Mouse (Mus musculus) lung, postnatal 0 days (tissue): Measurements from ENCODE around the gene Asic2. TPM values are rescaled to one million over a fixed set of nuclear protein-coding genes. Genes with fewer than 3 reads are reported as not detected.

Source experiments
- ATAC-seq: fragments of 200-750 bp; cut with Nextera tagmentation; 2 replicates; pipeline ENCODE4 v1.8.0; 2017; ENCODE audit warnings: moderate library complexity
- DNase-seq: peaks from one replicate; pipeline ENCODE4 v3.0.0-alpha.2; 2016; ENCODE audit warnings: low spot score
- H3K27ac ChIP-seq: fragments of 300-500 bp; sonication (generic); 2 replicates; pipeline ENCODE4 v1.5.1; 2014; ENCODE audit warnings: antibody characterized with exemption, mild to moderate bottlenecking, low read length, mixed read lengths
- H3K27me3 ChIP-seq: fragments of 300-500 bp; sonication (generic); replicated peaks from 2 replicates; pipeline ENCODE4 v1.6.1; 2014; ENCODE audit warnings: low read length, mixed read lengths; ENCODE audit not compliant: insufficient read depth
- H3K36me3 ChIP-seq: fragments of 300-500 bp; sonication (generic); 2 replicates; pipeline ENCODE4 v1.6.1; 2014; ENCODE audit warnings: low read length, mixed read lengths; ENCODE audit not compliant: insufficient read depth
- H3K4me1 ChIP-seq: fragments of 300-500 bp; sonication (generic); 2 replicates; pipeline ENCODE4 v1.6.1; 2014; ENCODE audit warnings: antibody characterized with exemption, low read depth, low read length, mixed read lengths; ENCODE audit not compliant: insufficient read depth
- H3K4me2 ChIP-seq: fragments of 300-500 bp; sonication (generic); replicated peaks from 2 replicates; pipeline ENCODE4 v1.6.1; 2014; ENCODE audit warnings: low read depth, mild to moderate bottlenecking, low read length, moderate library complexity, mixed read lengths
- H3K4me3 ChIP-seq: fragments of 300-500 bp; sonication (generic); 2 replicates; pipeline ENCODE4 v1.5.1; 2014; ENCODE audit warnings: low read depth, low read length
- H3K9ac ChIP-seq: fragments of 300-500 bp; sonication (generic); replicated peaks from 2 replicates; pipeline ENCODE4 v1.6.1; 2014; ENCODE audit warnings: low read depth, mild to moderate bottlenecking
- H3K9me3 ChIP-seq: fragments of 300-500 bp; sonication (generic); 2 replicates; pipeline ENCODE4 v1.6.1; 2016; ENCODE audit warnings: low read length, mixed read lengths
- CTCF ChIP-seq: IDR thresholded peaks from 2 replicates; pipeline ENCODE4 v1.5.1; 2016; ENCODE audit warnings: antibody characterized with exemption, mild to moderate bottlenecking
- EP300 ChIP-seq: IDR thresholded peaks from 2 replicates; pipeline ENCODE4 v1.6.1; 2016; ENCODE audit warnings: antibody characterized with exemption, mild to moderate bottlenecking, control low read depth
- WGBS: fragments of 180-500 bp; shearing (Covaris S2); extraction: QIAGEN DNeasy Blood & Tissue Kit; methylation state at CpG from one replicate; pipeline ENCODE4 v1.1.7; 2014; 5-methylcytosine and 5-hydroxymethylcytosine counted together
- polyA plus RNA-seq: library from polyadenylated mRNA; unstranded; fragments of >200 nt; fragmentation: Nextera tagmentation; extraction: Ambion mirVana; gene quantifications from 2 replicates; pipeline ENCODE4 v1.2.1, GENCODE M21; 2015

Asic2 gene
- polyA plus RNA-seq, 1 experiment from 2014 or later, result 0.06 TPM

DNA sequence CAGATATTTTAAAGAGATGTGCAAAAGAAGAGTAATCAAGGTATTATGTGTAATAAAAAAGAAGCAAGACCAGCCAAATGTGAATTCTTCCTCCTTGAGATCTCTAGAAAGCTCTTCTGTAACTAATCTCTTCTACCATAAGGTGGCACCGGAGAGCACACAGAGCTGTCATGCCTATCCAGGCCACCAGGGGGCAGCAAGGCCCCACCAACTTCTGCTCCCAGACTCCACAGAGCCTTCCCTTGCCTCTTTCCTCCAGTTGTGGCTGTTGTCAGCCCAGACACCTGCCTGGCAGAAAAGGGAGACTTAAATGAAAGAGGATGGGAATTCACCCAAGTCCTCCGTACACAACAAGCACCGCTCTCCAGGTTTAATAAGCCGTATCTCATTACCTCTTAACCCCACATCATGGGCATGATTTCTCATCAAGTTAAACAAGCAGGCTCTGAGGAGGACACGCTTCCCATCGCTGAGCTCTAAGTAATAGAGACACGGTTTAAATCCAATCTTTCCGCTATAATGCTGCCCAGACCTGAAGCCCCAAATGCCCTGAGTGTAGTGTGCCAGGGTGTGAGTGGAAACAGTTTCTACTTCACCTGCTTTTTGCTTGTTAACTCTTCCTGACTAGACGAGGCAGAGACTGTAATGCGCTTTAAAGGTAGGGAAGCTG, 28.1 kb upstream of the Asic2 start:
- Histone ChIP-seq H3K4me1 (no peaks in the 10 kb centered on the region), H3K4me3 (no peak overlapping the region), H3K27ac (no peak overlapping the region), H3K9me3 (no peaks in the 10 kb centered on the region), H3K27me3 (no peaks in the 10 kb centered on the region), H3K36me3 (no peaks in the 10 kb centered on the region), H3K4me2 (no peak overlapping the region), H3K9ac (no peak overlapping the region)
- DNase-seq (peak; percentile 52), ATAC-seq (no peak)
- TF ChIP-seq CTCF (peak; percentile 100), EP300 (no peak)
- 63% methylated on average over 10 of the region's 10 CpGs for WGBS

DNA sequence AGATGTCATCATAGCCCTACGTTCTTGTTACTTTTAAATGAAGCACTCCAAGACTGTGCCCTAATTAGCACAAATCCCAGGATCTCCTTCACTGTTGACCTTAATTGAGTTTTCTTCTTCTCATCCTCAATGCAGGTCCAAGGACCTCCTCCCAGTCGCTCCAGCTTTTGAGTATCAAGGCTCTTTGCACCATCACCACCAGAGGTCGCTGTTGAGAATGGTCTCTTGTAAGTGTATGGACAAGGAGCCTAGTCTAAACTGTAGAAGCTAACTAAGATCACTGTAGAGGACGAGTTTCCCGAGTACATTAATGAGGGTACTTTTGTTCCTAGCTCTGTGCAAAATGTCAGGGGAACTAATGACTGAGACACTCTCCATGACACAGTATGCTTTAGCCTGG, 14.9 kb upstream of the Asic2 start:
- ATAC-seq (no peak), DNase-seq (peak; percentile 55)
- Histone ChIP-seq H3K4me2 (no peak overlapping the region), H3K9ac (no peak overlapping the region), H3K27ac (no peak overlapping the region), H3K36me3 (no peaks in the 10 kb centered on the region), H3K4me3 (no peak overlapping the region), H3K9me3 (no peaks in the 10 kb centered on the region), H3K27me3 (no peaks in the 10 kb centered on the region), H3K4me1 (no peaks in the 10 kb centered on the region)
- 32% methylated on average over 5 of the region's 5 CpGs for WGBS
- TF ChIP-seq EP300, result no peak
- peak; percentile 73 for TF ChIP-seq CTCF

DNA sequence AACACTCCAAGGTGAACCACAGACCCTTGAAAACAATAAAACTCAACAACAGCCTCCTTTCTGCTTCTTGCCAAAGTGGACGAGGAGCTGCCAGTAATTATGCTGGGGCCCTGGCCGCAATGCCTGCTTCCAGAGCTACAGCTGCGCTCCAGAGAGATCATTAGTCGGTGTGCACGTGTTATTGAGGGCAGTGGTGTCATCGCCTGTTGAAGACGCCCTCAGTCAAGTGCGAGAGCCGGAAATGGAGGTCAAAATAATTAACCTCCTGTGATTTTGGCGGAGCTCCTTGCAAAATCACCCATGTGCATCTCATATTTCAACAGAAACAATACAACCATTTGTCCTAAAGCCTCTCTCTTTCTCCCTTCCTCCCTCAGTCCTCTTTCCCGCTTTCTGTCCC, 13.9 kb upstream of the Asic2 start:
- 37% methylated on average over 11 of the region's 11 CpGs for WGBS

DNA sequence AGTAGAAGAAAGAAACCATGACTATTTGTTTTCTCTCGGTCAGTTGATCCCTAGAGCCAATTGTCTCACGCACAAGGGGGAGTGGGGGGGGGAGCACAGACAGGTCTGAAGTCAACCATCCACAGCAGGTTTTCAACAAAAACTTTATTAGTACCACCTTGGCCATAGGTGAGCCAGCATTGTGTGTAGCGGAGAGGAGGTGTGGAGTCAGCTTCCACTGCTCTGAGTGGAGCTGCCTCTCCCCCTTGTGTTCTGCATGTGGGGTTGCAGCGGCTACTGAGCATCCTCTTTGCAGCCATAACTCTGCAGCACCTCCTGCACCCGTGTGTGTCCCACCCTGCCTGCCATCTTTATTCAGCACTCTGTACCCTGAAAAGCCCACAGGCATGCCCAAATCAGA, 6.3 kb upstream of the Asic2 start:
- H3K9ac ChIP-seq, result no peak overlapping the region
- TF ChIP-seq EP300 (no peak), CTCF (peak; percentile 35; the same call in 1 of the 2 replicates)
- no peaks in the 10 kb centered on the region for H3K4me1 ChIP-seq
- DNase-seq (no peak), ATAC-seq (no peak)
- no peaks in the 10 kb centered on the region for H3K27me3 ChIP-seq
- WGBS, result 25% methylated on average over 5 of the region's 5 CpGs
- H3K4me2 ChIP-seq, result no peak overlapping the region
- no peak overlapping the region for H3K4me3 ChIP-seq
- no peak overlapping the region for H3K27ac ChIP-seq
- no peaks in the 10 kb centered on the region for H3K9me3 ChIP-seq
- H3K36me3 ChIP-seq, result no peaks in the 10 kb centered on the region

More for the DNA sequence above, 13.9 kb upstream of the Asic2 start:
- no peaks in the 10 kb centered on the region for H3K9me3 ChIP-seq
- no peaks in the 10 kb centered on the region for H3K36me3 ChIP-seq
- H3K4me2 ChIP-seq, result no peak overlapping the region
- ATAC-seq, result no peak
- TF ChIP-seq EP300 (no peak), CTCF (no peak)
- no peaks in the 10 kb centered on the region for H3K27me3 ChIP-seq
- H3K27ac ChIP-seq, result no peak overlapping the region
- DNase-seq, result no peak
- no peak overlapping the region for H3K9ac ChIP-seq
- H3K4me3 ChIP-seq, result no peak overlapping the region
- H3K4me1 ChIP-seq, result no peaks in the 10 kb centered on the region

DNA sequence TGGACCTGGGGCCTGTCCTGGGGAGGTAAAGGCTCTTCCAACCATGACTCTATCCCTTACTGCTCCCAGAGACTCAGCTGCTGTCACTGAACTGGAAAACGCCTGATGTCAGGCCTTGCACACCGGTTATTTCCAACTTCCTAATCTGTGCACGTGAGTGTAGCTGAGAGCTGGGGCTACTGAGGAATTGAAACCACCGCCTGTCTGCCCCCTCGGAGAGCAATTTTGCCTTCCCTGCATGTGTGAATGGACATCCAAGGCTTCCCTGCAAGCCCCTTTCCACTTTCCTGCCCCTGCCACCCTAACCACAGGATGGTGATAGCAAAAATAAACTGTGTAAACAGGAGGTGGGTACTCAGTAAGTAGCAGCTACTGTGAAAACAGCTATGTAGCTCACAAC, 5.4 kb upstream of the Asic2 start:
- Histone ChIP-seq H3K4me2 (no peak overlapping the region), H3K9ac (no peak overlapping the region), H3K27me3 (0 out of 2 replicates have a peak, but pooled peaks cover 3% of the 10 kb centered on the region), H3K4me1 (no peaks in the 10 kb centered on the region), H3K4me3 (no peak overlapping the region), H3K9me3 (no peaks in the 10 kb centered on the region), H3K27ac (no peak overlapping the region), H3K36me3 (no peaks in the 10 kb centered on the region)
- WGBS, result 43% methylated on average over 5 of the region's 5 CpGs
- ATAC-seq, result no peak
- TF ChIP-seq EP300 (no peak), CTCF (no peak)
- no peak for DNase-seq

DNA sequence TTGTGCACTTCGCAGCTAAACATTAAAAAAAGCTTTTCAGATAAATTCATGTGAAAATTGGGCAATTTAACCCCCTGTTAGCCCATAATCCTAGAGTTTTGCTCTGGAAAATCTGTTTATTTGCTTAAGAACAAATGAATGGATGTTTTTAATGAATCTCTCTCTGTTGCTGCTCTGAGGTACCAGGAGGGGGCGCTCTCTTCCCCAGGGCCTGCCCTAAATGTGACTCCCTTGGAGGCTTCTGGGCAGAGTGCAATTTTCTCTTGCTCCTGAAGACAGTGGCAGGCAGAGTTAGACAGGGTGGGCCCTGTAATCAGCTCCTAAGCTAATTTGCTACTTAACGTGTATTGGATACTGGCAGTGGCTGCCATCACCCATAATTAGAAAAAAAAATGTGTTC, 3.8 kb upstream of the Asic2 start:
- no peaks in the 10 kb centered on the region for H3K4me1 ChIP-seq
- H3K9me3 ChIP-seq, result no peaks in the 10 kb centered on the region
- H3K9ac ChIP-seq, result no peak overlapping the region
- DNase-seq (no peak), ATAC-seq (no peak)
- WGBS, result 47% methylated on average over 3 of the region's 3 CpGs
- no peak for TF ChIP-seq EP300
- 0 out of 2 replicates have a peak, but pooled peaks have one; percentile 22 for TF ChIP-seq CTCF
- no peak overlapping the region for H3K4me2 ChIP-seq
- H3K36me3 ChIP-seq, result no peaks in the 10 kb centered on the region
- no peak overlapping the region for H3K27ac ChIP-seq
- H3K4me3 ChIP-seq, result no peak overlapping the region
- H3K27me3 ChIP-seq, result peaks cover 10% of the 10 kb centered on the region; the same call in 1 of the 2 replicates
